Mouse (Mus musculus) stomach, postnatal 0 days (tissue): Measurements from ENCODE around the gene Hs1bp3. TPM values are rescaled to one million over a fixed set of nuclear protein-coding genes. Genes with fewer than 3 reads are reported as not detected.

Experiments used
- ATAC-seq: fragments of 200-750 bp; cut with Nextera tagmentation; 2 replicates; pipeline ENCODE4 v1.8.0; 2017; ENCODE audit not compliant: low FRiP score, low TSS enrichment
- DNase-seq: peaks from one replicate; pipeline ENCODE4 v3.0.0-alpha.2; 2016; ENCODE audit warnings: low spot score
- H3K27ac ChIP-seq: fragments of 300-500 bp; sonication (generic); replicated peaks from 2 replicates; pipeline ENCODE4 v1.5.1; 2014; ENCODE audit warnings: mild to moderate bottlenecking, control low read depth
- H3K27me3 ChIP-seq: fragments of 300-500 bp; sonication (generic); 2 replicates; pipeline ENCODE4 v1.6.1; 2014; ENCODE audit warnings: low read length; ENCODE audit not compliant: control insufficient read depth, insufficient read depth
- H3K36me3 ChIP-seq: fragments of 300-500 bp; sonication (generic); 2 replicates; pipeline ENCODE4 v1.6.1; 2014; ENCODE audit warnings: low read length, mixed read lengths; ENCODE audit not compliant: control insufficient read depth, insufficient read depth
- H3K4me1 ChIP-seq: fragments of 300-500 bp; sonication (generic); replicated peaks from 2 replicates; pipeline ENCODE4 v1.6.1; 2014; ENCODE audit warnings: antibody characterized with exemption; ENCODE audit not compliant: control insufficient read depth, insufficient read depth
- H3K4me2 ChIP-seq: fragments of 300-500 bp; sonication (generic); replicated peaks from 2 replicates; pipeline ENCODE4 v1.6.1; 2014; ENCODE audit warnings: low read depth, mild to moderate bottlenecking, control low read depth, moderate library complexity
- H3K4me3 ChIP-seq: fragments of 300-500 bp; sonication (generic); 2 replicates; pipeline ENCODE4 v1.5.1; 2014; ENCODE audit warnings: low read depth, low read length, control low read depth
- H3K9ac ChIP-seq: fragments of 300-500 bp; sonication (generic); 2 replicates; pipeline ENCODE4 v1.6.1; 2014; ENCODE audit warnings: mild to moderate bottlenecking, low read length, control low read depth, mixed read lengths
- H3K9me3 ChIP-seq: fragments of 300-500 bp; sonication (generic); 2 replicates; pipeline ENCODE4 v1.6.1; 2016; ENCODE audit warnings: low read length; ENCODE audit not compliant: control insufficient read depth
- CTCF ChIP-seq: IDR thresholded peaks from 2 replicates; pipeline ENCODE4 v1.5.1; 2016; ENCODE audit warnings: antibody characterized with exemption, low read depth, mild to moderate bottlenecking, moderate library complexity
- EP300 ChIP-seq: optimal IDR thresholded peaks from 2 replicates; pipeline ENCODE3; 2016; ENCODE audit warnings: antibody characterized with exemption
- WGBS: fragments of 180-500 bp; shearing (Covaris S2); extraction: QIAGEN DNeasy Blood & Tissue Kit; methylation state at CpG from one replicate; pipeline ENCODE4 v1.1.7; 2014; 5-methylcytosine and 5-hydroxymethylcytosine counted together
- polyA plus RNA-seq: library from polyadenylated mRNA; unstranded; fragments of >200 nt; fragmentation: Nextera tagmentation; extraction: Ambion mirVana; gene quantifications from 2 replicates; pipeline ENCODE4 v1.2.1, GENCODE M21; 2015

Gene Hs1bp3
- polyA plus RNA-seq, 1 experiment from 2014 or later = 7.0 TPM

DNA sequence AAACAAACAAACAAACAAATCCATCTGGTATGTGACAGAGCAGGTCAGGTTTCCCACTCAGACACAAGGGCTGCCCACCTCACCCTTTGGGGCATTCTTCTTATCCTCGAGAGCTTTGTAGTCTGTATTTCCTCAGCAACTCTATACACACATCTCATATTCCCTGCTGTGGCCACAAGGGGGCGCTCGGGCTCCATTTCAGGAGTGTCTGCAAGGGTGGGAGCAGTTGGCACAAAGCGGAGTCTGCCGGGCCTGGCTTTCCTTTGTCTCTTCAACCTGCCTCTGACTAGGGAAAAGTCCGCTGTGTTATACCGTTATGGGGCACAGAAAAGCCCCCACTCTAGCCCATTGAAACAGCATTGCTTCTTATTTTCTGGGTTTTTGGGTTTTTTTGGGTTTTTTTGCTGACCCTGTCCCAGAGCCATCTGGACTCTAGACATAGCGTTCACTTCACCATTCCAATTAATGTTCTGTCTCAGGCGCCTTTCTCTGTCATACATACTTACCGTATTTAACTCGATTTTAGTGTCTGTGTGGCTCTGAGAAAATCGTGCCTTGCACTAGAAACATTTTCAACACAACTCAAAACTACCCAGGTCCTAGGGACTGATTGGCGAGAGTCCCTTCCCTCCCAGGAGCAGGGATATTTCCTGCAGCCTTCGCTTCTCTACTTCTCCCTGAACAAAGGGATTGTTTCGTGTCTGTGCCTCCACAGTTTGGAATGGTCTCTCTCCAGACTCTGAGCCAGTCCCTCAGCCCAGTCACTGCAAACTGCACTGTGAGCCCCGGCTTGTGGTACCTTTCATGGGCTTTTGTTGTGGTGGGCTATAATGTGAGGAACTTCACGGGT is 13.8 kb downstream of the Hs1bp3 start:
- Histone ChIP-seq H3K27me3 (no peaks in the 10 kb centered on the region), H3K36me3 (peaks cover 2% of the 10 kb centered on the region; the same call in 1 of the 2 replicates), H3K9ac (no peak overlapping the region), H3K4me3 (no peak overlapping the region), H3K27ac (peak overlapping the region; percentile 49; the same call in 1 of the 2 replicates), H3K9me3 (no peaks in the 10 kb centered on the region), H3K4me2 (no peak overlapping the region), H3K4me1 (0 out of 2 replicates have a peak, but pooled peaks cover 3% of the 10 kb centered on the region)
- ATAC-seq = peak; percentile 78
- WGBS = 37% methylated on average over 17 of the region's 17 CpGs
- peak; percentile 94 for DNase-seq
- TF ChIP-seq CTCF (peak; percentile 99), EP300 (no peak)

DNA sequence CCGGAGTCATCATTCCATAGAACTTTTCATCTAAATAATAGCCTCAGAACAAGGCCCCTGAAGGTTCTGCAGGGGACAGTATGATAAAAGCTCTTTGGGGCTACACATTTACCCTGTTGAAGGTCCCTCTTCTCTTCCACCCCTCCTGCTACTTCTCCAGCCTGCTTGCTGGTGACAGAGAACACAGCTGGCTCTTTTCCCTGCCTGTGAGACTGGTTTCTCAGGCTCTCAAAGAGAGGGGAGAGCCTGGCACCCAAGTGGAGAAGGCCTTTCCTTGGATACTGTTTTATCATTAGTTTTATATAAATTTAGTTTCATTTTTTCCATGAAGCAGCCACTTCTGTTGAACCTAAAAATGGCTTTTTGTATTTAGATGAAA is 14.4 kb downstream of the Hs1bp3 start:
- WGBS = 77% methylated on average over 1 of the region's 1 CpGs
- H3K4me2 ChIP-seq = no peak overlapping the region
- H3K27me3 ChIP-seq = no peaks in the 10 kb centered on the region
- TF ChIP-seq CTCF (no peak), EP300 (no peak)
- peaks cover 2% of the 10 kb centered on the region; the same call in 1 of the 2 replicates for H3K36me3 ChIP-seq
- DNase-seq (no peak), ATAC-seq (no peak)
- peak overlapping the region; percentile 49; the same call in 1 of the 2 replicates for H3K27ac ChIP-seq
- H3K9ac ChIP-seq = no peak overlapping the region
- H3K9me3 ChIP-seq = no peaks in the 10 kb centered on the region
- H3K4me1 ChIP-seq = 0 out of 2 replicates have a peak, but pooled peaks cover 3% of the 10 kb centered on the region
- H3K4me3 ChIP-seq = no peak overlapping the region

DNA sequence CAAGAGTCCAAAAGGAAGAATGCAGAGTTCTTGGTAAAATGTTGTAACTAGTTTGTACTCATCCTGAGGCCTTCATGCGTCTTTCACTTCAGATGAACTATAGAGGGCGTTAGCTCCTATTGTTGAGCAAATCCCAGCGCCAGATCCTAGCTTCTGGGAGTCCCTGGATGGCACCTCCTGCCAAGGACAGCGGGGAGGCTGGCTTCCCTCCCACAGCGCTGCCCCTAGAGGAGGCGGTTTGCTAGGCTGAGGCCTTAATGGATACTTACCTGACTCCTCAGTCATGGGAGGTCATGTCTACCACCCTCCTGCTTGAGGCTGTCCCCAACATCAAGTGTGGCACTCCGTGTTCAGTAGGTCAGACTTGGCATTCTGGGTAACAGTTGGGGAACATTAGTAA is 16.0 kb downstream of the Hs1bp3 start:
- no peak overlapping the region for H3K4me3 ChIP-seq
- no peak overlapping the region for H3K9ac ChIP-seq
- no peaks in the 10 kb centered on the region for H3K27me3 ChIP-seq
- no peaks in the 10 kb centered on the region for H3K9me3 ChIP-seq
- 0 out of 2 replicates have a peak, but pooled peaks cover 3% of the 10 kb centered on the region for H3K4me1 ChIP-seq
- TF ChIP-seq CTCF (peak; percentile 45), EP300 (no peak)
- no peak for DNase-seq
- WGBS = 92% methylated on average over 7 of the region's 7 CpGs
- ATAC-seq = no peak
- H3K4me2 ChIP-seq = no peak overlapping the region
- H3K36me3 ChIP-seq = no peaks in the 10 kb centered on the region; the same call in 1 of the 2 replicates
- no peak overlapping the region for H3K27ac ChIP-seq

DNA sequence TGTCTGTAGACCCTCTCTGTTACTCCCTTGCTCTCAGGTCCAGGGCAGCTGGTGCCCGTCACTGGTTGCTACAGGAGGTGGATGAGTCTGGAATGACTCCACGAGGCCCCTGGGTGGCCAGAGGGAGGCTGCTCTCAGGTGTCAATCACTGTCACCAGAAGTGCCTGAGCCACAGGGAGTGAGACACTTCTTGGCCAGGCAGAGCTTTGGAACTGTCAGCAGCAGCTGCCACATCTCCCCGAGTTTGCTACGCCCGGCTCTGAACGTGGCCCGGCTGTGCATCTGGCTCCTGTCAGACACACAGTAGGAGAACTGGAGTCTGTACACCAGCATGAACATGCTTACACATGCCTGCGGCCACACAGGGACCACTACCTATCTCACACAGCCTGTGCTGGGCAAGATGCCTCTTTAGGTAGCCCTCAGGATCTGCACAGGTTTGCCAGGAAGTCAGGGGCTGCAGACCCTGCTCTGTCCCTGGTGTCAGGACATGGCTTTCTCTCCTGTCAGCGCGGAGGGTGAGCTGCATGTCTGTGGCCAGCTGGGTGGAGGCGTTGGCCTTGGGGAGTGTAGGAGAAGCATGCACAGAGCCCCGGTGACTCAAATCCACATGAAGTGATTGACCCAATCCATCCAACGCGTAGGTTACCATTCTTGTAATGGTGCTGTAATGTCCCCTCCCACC is 18.4 kb downstream of the Hs1bp3 start:
- no peak overlapping the region for H3K9ac ChIP-seq
- TF ChIP-seq CTCF (no peak), EP300 (no peak)
- no peak overlapping the region for H3K4me2 ChIP-seq
- WGBS = 48% methylated on average over 14 of the region's 14 CpGs
- DNase-seq = no peak
- no peaks in the 10 kb centered on the region for H3K9me3 ChIP-seq
- H3K4me3 ChIP-seq = no peak overlapping the region
- H3K27me3 ChIP-seq = no peaks in the 10 kb centered on the region
- 0 out of 2 replicates have a peak, but pooled peaks cover 3% of the 10 kb centered on the region for H3K4me1 ChIP-seq
- peak; percentile 34; the same call in 1 of the 2 replicates for ATAC-seq
- no peak overlapping the region for H3K27ac ChIP-seq
- peaks cover 5% of the 10 kb centered on the region for H3K36me3 ChIP-seq

DNA sequence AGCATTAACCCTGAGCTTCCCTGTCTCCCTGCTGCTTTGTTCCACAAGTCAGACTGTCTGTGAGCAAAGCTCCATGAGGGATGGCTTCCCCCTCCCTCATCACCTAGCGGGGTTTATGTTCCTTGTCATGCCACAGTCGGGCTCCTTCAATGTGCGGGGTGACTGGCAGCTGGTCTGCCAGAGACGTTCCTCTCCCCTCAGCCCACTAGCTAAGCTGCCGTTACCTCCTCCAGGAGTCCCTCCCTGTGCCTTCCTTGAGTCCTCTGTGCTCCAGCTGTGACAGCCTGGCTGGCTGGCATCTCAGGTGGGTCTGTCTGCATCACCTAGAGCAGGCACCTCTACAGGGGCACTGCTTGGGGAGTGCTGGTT is 18.9 kb downstream of the Hs1bp3 start:
- Histone ChIP-seq H3K36me3 (peaks cover 5% of the 10 kb centered on the region), H3K4me3 (no peak overlapping the region), H3K27ac (no peak overlapping the region), H3K27me3 (no peaks in the 10 kb centered on the region), H3K4me1 (0 out of 2 replicates have a peak, but pooled peaks cover 3% of the 10 kb centered on the region), H3K9me3 (no peaks in the 10 kb centered on the region), H3K9ac (no peak overlapping the region), H3K4me2 (no peak overlapping the region)
- TF ChIP-seq EP300 (no peak), CTCF (no peak)
- 70% methylated on average over 5 of the region's 5 CpGs for whole genome bisulfite sequencing
- ATAC-seq (no peak), DNase-seq (no peak)

DNA sequence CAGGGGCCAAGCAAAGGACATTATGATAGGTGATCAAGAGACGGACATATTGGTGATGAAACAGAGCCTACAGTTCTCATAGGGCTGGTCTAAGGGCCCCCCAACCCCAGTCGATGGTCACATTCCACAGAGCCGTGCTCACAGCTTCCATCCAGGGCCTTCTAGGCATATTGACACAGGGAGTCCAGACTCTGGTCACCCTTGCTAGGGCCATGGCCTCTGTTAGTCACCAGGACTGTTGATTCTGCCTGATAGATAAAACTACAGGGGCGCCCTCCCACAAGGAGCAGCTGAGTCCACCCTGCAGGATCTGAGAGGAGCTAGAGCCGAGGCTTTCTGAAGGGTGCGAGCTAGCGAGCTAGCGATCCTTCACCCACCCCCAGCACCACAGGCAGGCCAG is 20.4 kb downstream of the Hs1bp3 start:
- Histone ChIP-seq H3K36me3 (peaks cover 5% of the 10 kb centered on the region), H3K27me3 (no peaks in the 10 kb centered on the region), H3K9ac (no peak overlapping the region), H3K4me2 (no peak overlapping the region), H3K4me3 (no peak overlapping the region), H3K4me1 (peaks cover 7% of the 10 kb centered on the region; the same call in 1 of the 2 replicates), H3K9me3 (no peaks in the 10 kb centered on the region), H3K27ac (no peak overlapping the region; the same call in 1 of the 2 replicates)
- 74% methylated on average over 8 of the region's 8 CpGs for WGBS
- no peak for TF ChIP-seq EP300
- no peak for TF ChIP-seq CTCF
- ATAC-seq (peak; percentile 86), DNase-seq (peak; percentile 67)
